Mouse (Mus musculus): ENCODE data around the gene Mecom.

Mecom gene

DNA sequence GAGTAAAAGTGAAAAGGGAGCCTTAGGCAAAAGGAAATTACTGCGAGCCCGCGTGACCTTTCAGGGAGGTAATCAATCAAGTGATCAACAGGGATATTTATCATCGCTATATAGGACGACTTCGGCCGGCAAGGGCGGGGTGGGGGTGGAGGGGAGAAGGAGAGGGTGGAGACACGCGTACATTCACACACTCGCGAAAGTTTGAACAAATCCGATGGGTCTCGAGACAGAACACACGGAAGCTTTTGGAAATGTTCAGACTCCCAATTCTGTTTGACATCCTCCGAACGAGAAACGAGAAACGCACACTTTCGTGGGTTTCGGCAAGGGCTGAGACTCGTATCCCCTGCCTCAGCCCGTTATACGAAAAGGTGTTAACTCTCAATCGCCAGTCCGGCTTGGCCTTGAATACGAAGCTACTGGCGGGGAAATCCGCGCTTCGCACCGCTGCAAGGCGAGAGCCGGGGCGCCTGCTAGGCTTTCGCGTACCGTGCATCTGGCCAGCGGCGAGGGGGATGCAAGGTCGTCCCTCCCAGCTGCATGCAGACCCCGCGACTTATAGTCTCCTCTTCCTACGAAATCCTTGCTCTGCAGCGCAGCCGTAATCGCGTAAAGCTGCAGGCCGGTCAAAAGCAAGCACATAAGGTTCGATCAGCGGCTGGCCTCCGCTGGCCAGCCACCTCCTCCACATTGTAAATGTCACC, 33.6 kb downstream of the Mecom start:
- no peak for DNase-seq (ENCODE audit: low spot score in 2 of 2)

DNA sequence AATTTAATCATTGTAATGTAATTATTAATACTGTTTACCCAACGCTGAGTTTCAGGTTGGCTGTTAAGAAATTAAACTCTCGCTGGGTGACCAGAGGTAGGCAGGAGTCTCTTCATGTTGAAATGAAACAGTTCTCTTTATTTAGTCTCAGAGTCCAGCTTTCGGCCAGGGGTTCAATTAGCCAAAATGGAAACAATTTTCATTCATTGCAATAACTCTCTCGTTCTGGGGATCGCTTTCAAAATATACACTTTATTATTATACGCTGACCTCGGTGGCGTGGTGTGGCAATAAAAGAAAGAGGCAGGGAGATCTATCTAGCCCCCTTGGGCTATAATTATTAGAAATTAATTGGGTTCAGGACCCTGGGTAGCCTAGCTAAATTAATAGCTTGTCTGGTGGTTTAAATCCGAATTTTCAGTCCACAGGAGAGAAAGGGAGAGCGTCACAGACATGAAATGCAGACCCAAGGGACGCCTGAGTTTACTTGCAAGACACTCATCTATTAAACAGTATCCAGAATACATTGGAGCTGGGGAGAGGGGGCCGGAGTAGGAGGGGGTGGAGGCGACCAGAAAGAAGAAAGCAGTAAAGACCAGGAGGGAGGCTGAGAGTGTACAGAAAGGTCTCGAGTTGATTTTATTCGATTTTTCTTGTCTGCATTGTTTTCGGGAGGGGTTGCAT, 34.4 kb downstream of the Mecom start:
- no peak for DNase-seq (ENCODE audit: low spot score in 2 of 2)

DNA sequence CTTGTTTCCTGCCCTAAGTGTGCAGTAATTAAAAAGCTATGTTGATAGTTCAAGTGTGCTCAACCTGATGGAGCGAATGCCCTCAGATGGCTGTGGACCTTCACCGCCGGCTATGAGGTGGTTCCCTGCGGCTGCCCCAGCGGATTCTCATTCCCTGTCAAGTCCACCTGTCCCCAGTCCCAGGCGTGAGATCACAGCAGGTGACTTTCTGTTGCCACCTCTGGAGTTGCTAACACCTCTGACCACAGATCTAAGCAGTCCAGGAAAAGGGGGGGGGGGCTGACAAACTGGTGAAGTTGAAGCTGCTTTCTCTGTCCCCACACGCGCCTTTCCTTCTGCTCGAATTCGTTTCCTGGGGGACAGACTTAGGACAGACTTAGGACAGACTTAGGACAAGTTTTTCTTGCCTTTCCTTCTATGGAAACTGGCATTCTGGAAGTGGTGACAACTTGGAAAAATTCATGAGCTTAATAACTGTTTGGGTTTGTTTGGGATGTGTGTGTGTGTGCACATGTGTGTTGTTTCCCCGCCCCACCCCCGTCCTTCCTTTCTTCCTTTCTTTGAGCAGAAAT, 35.3 kb downstream of the Mecom start:
- no peak for DNase-seq (ENCODE audit: low spot score in 2 of 2)

DNA sequence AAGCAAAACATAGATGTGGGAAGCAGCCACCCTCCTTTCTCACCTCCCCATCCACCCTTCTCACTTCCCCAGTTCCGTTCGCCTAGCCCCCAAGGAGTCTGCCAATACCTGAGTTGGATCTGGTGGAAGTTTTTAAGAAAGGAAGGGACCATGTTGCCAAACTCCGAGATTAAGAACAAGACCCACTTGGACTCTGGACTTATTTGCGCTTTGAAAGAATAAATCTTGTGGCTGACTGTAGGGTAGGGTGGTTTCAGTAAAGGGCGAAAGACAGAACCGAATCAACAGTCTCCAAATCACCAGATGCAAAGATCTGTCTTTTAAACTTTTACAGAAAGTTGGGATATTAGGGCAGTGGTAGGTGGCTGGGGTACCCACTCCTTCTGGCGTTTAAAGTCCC, 36.0 kb downstream of the Mecom start:
- DNase-seq (ENCODE audit: low spot score in 2 of 2) = no peak

DNA sequence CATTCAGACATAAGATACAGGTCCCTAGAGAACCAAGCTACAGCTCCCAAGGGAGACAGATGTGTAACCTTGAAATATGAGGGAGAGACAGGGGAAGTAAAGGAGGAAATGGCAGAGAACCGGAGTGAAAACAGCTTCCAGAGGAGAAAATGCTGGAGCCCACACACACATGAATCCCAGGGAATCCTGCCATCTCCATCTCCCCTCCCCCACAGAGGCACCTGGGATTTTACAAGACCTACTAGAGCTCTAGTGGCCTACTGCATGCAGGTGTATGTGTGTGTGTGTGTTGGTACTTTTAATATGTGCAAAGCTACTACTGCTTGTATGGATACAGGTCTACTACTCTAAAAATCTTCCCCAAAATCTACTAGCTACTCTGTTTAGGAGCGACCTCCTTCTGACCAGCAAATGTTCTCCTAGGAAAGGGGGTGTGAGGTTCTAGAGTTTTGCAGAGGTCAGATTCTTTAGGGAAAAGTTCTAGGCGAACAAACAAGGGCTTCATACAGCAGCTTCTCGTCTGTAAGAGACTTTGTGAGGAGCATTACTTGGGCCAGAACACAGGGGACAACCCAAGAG, 36.7 kb downstream of the Mecom start:
- no peak for DNase-seq (ENCODE audit: low spot score in 2 of 2)

DNA sequence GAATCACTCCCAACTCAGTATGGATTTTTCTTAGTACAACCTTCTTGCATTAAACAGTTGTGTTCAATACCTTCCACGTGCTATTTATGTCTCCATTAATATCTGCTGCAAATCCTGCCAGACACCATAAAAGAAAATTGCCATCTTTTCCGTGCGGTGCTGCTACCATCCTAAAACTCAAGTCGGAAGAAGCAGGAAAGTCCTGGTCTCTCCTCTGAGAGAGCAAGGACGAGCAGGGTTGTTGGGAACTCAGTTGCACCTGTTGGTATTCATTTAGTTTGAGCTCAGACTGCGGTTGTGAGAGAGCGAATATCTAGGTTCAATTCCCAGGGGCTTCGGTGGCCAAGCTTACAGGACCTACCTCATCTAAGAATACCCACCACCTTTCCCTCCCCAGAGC, 37.2 kb downstream of the Mecom start:
- DNase-seq (ENCODE audit: low spot score in 2 of 2) = no peak

DNA sequence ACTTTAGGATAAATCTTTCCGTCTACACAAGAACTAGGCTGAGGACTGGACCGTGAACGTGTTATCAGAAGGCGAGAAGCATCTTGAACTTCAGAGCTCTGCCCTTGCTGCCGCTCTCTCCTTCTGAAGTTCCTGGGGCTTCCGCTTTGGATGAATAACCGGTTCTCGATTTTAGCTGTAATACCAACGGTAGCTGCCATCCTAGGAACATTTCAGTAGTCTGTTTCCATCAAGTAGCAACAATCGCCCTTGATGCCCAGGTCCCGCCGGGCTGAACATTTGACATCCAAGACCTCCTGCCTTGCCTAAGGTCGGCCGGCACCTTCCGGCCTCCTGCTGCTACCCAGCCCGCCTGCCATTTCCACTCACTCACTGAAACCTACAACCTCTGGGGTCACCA, 37.7 kb downstream of the Mecom start:
- DNase-seq (ENCODE audit: low spot score in 2 of 2) = no peak

DNA sequence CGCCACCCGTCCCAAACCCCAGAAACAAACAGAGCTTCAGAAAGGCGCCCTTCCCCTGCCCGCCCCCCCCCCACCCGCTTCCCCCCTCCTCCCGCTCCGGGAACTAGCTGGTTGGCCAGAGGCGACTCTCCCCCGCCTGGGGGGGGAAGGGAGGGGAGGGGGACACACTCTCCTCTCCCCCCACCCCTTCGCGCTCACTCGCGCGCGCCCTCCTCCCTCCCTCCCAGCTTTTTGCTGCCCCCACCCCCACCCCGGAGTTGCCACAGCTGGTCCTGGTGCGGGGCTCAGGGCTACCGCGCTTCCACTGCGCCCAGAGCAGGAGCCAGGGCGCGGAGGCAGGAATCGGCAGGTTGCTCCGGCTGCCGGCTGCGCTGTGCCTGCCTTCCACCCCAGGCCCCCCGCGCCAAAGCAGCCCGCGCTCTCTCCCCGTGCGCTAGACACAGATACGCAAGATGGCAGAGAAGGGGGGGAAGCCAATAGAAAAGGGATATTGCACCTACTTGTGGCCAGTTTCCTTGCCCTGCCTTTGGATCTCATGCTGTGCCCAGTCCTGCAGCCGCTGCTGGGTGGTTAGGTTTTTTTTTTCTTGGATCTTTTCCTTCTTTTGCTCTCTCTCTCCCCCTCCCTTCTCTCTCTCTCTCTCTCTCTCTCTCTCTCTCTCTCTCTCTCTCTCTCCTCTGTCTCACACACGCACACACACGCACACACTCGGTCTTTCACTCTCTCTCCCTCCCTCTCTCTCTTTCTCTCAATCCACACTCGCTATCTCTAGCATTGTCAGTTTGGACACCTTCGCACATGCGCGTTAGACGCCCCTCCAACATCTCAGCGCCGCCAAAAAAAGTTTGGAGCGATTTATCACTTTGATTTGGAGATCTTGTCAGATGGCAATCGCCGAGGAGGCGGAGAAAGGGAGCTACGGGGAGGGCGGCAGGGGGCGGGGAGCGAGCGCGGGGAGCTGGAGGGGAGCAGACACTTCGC, 38.6 kb downstream of the Mecom start:
- no peak for DNase-seq (ENCODE audit: low spot score in 2 of 2)

DNA sequence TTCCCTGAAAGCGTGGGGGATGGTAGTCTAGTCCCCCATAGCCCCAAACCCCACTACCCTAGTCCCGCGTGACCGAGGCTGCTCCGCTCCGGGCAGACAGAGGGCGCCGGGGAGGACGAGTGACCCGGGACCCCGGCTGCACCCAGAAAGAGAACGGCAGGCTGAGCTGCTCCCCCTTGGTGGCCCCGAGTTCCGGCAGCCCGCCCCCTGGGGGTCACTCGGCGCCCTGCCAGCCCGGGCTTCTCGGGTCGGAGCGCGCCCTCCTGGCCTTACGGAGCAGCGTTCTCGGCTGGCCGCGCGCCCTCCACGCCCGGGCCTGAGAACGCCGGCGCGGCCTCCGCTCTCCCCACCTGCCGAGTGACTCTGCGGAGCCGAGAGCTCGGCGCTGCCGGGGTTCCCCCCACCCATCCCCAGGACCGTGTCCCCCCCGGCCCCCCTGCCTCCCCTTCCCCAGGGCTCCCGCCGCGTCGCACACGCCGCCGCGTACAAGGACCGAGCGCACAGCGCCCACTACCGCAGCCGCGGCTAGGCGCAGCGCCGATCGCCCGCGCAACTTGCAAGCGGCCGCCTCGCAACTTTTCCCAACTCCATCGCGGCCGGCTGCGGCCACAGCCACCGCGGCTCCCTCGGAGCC, 39.4 kb downstream of the Mecom start:
- DNase-seq (ENCODE audit: low spot score in 2 of 2) = peak in 1 of 2 experiments; percentile 10

DNA sequence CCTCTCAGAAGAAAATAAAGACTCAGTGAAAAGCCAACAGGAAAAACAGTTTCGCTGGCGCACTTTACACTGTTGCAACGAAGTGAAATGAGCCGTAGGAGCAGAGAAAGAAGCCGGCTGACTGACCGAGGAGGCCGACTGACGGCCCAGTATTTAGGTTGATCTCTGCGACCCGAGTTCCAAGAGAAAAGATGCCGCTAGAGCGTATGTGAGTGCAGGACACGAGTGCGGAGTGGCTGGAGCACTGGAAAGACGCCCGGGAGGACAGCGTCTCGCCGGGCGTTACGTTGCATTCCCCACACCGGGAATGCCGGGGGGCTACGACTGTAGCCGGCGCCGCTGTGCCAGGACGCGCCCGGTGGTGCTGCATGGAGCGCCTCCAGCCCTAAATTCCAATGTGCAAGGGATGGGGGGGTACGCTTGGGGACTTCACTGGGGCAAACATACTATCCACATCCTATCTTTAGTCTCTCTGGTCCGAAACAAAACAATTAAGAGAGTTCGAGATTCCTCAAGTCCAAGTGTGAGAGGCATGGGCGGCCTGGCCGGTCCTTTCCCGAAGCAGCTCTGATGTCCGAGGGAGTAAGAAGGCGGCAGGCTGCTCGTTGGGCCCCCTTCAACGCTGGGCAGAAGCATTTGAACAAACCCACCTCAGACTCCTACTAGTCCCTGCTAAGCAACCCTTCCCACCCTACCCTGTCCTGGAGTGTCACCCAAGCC, 40.1 kb downstream of the Mecom start:
- DNase-seq (ENCODE audit: low spot score in 2 of 2) = no peak

DNA sequence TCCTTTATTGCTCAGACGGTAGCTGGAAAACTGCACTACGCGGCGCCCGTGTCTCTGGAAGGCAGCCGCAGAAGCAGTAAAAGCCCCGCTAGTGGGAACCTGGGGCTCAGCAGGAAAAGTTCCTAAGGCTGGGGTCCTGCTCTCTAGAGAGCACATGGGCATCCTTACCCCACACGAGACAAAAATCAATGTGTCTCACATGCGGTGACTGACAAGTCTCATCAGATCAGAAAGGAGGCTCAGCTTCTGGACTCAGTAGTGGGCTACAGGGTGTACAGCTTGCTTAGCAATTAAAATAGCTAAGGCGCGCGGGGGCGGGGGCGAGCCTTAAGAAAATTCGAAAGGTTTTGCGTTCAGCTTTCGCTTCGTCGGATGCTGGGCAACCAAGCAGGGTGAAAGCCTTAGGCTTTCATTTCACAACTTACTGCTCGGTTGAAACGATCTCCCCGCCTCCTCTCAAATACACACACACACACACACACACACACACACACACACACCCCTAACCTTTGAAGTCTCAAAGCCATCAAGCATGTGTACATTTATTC, 40.7 kb downstream of the Mecom start:
- DNase-seq (ENCODE audit: low spot score in 2 of 2) = peak in 1 of 2 experiments; percentile 35

DNA sequence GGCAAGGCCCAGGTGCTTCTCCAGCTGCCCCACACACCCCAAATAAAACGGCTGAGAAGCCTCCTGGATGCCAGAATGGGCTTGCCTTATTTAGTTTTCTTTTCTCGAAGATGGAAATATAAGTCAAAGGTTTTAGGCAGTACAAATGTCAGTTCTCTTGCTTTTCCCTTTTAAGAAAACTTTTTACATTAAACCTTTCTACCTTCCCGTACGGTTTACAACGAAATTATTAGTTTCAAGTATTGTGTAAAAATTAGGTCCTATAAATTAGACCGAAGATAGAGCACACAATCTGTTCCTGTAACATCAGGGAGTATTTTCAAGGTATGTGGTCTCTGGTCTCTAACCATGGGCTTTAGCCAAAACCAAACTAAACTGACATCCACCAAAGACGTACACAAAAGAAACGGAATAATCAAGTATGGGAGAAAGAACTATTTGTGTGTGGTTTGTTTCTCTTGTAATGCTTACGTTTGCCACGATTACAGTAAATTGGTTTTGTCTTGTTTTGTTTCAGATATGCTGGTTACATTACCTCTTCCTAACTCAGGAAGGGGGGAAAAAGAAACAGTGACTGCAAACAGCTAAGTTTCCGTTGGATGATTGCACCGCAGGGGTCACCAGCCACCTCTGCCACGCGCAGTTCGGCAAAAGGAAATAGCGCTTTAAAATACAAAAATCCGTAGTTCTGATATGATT, 41.3 kb downstream of the Mecom start:
- no peak for DNase-seq (ENCODE audit: low spot score in 2 of 2)

DNA sequence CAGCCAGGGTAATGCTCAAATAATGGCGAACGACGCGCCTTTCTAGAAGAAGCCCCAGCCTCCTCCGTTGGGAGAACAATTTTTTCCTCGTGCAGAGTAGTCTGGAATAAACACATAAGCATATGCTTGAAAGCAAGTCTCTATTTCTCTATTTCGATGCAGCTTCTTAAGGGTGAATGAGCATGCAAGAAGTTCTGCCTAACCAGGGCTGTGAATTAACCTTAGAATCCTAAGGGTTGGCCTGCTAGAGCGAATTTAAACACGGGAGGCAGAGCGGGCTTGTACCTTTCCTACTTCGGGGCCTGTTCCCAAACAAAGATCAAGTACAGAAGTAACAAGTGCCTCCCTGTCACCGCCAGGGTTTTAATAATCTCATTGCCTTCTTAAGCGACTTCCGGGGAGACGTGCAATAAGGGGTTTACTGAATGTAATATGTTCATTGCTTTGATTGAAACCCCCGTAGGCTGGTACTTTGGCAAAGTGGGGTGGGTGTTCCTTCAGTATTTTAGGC, 42.0 kb downstream of the Mecom start:
- no peak for DNase-seq (ENCODE audit: low spot score in 2 of 2)

DNA sequence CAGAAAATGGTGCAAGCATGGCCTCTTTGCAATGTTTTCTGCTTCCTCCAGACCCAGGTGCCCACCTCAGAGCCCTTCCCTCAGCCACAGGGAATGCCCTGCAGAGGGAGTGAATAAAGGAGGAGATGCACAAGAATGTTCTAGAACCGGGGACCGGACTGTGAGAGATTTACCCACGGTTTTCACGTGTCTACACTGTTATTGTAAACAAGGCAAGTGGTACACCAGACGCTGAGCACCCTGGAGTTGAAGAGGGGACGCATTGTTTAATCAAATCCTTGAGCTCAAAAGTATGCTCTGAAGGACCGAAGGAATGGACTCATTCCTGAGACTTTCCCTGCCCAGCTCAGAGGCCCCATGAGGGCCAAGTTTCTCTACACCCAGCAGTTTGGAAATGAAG, 43.2 kb downstream of the Mecom start:
- DNase-seq (ENCODE audit: low spot score in 2 of 2) = no peak

DNA sequence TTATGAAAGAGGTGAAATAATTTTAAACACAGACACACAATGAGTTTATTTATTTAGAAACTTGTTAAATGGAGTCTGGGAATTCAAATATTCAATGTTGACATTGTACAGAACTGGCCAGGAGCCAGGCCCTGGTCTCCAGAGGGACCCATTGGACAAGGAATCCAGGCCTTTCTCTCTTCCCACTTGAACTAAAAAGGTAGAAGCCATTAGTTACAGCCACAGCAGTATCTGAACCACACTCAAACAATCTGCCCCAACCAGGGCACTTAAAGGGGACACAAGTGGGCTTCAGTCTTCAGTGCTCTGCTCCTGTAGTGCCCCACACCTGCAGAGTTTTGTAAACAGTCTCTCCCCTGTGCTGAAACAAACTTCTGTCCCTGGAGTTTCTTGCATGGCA, 44.0 kb downstream of the Mecom start:
- no peak for DNase-seq (ENCODE audit: low spot score in 2 of 2)

DNA sequence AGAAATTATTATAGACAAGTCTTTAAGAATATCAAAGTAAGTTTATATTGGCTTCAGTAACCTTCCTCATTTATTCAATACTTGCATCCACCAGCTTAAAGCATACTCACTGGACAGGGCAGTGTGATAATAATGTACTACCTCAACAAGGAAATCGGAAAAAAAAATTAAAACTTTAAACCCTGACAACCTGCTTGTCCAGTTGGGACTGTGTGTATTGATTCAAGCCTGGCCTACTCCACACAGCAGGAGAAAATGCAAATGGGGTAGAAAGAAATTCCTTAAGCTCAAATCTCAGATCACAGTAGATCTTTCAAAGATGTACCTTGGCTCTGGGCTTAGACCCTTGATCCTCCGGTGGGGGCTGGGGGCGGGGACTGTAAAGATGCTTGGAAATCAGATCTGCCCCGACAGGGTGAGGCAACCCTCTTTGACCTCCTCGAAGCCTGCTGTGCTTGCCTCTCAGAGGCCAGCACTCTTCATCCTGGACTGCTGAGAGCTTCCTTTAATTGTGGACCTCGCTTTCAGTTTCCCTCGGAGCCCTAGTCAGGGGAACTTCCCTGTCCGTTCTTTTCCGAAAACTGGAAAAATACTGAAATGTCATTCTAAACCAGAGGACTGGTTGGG, 49.5 kb downstream of the Mecom start:
- DNase-seq (ENCODE audit: low spot score in 2 of 2) = no peak

DNA sequence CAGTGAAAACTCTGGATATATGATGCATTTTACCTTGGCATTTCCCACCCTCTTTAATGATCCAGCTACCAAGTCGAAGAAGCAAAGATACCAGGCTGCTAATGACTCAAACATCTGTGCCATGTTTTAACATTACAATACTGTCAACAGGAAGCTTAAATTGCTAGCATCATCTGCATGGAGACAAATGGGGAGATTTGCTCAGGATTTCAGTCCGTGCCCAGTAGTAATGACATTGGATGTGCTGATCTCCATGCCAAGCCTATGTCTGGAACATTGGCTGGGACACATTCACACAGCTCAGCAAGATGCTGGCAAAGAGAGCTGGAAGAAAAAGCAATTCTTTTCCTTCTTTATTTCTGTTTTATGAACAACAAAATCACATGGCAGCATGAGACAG, 53.4 kb downstream of the Mecom start:
- DNase-seq (ENCODE audit: low spot score in 2 of 2) = no peak

DNA sequence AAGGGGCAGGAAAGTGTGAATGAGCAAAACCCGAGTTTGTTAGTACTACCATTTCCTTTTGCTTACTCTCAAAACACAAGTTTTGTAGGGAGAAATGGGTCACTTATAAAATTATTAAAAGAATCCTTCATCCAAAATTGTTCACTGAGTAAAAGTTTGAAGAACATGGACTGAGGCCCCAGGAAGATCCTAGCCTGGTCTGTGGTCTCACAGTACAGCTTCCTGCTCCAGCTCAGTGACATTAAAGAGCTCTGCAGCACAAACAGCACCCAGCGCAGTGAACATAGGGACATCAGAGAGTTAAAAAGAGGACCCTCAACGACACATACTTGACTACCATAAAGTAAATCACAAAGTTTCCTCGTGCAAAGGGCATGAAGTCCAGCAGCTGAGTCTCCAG, 59.0 kb downstream of the Mecom start:
- no peak for DNase-seq (ENCODE audit: low spot score in 2 of 2)

DNA sequence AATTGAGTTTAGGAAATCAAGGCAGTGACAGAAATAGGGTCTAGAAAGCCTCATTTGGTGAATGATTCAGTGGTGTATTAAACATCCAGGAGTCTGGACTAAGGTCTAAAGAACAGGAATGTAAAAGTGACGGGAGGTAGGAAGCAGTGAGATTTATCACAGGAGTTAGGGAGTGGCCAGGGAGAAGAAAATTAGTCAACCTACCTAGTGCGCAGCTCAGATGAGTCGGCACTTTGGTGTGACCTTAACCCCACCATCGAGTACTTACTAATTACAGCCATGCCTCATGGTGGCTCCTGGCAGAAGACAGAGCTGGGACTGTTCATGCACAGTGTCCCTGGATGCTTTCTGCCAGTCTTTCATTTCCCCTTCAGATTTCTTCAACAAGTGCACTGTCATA, 61.4 kb downstream of the Mecom start:
- DNase-seq (ENCODE audit: low spot score in 2 of 2) = no peak

All from left cerebral cortex, adult 9 months (tissue).